Comparison of ENCODE assay signal across 8 mouse cellular contexts in the genomic region with DNA sequence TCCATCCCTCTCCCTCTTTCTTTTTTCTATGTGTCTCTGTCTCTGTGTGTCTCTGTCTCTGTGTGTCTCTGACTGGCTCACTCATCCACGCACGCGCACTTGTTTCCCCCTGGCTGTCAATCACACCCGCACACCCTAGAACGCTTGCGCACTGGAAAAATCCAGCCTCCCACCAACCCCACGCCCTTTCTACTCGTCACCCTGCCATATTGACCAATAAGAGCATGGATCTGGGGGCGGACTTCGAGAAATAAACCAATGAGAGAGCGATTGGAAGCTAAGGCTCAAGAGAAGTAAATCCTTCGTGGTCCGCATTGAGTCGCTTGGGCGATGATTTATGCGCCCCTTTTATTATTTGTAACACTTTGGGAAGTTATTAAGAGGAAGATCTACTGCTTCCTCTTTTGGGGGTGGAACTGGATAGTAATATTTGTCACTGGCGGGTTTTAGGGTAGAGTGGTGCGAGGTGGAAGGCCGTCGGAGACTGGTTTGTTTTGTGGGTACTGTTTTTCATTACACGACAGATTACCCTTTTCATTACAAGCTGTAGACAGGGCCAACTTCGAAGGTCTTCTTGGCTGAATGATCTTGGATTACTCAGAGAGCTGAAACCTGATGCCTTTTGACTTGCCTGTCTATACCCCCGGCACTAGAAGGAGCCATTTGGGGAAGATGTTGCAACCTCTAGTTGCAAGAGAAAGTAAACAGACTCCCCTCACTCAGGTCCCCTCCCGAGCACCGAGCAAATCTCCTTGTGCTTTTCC.
A peak's percentile ranks its signal among the peaks of the same experiment; 100 is the strongest.
DNase-seq lines count a peak whose midpoint lies in the region; ATAC-seq and TF ChIP-seq lines count a peak whose summit lies in the region.

No protein-coding gene starts in this region.

- peaks cover 6% of the 10 kb centered on the region; the same call in 1 of the 2 replicates for H3K4me1 ChIP-seq in embryonic fibroblast, embryonic 13.5 days (ENCODE audit: control insufficient read depth, insufficient read depth, low read length)
- peaks cover 23 to 42% of the 10 kb centered on the region in 2 experiments; a peak in 3 of 4 replicates for H3K4me1 ChIP-seq in heart, embryonic 14.5 days (ENCODE audit: control insufficient read depth in 2 of 2, insufficient read depth in 2 of 2, low read length in 2 of 2)
- peaks cover 44% of the 10 kb centered on the region for H3K4me1 ChIP-seq in kidney, embryonic 16.5 days (ENCODE audit: insufficient read depth, low read length)

- DNase-seq in A20 (ENCODE audit: low read depth, low spot score) (peak; percentile 97), MEL-GATA-1-ER (ENCODE audit: extremely low read depth, low read depth) (peak; percentile 91)
- DNase-seq in lung, postnatal 4 days, result peak; percentile 91 to 94
- DNase-seq in right cerebral cortex, postnatal 4 days, result peak; percentile 34
- DNase-seq in cerebellum, adult 8-10 months, result no peak

- peak; percentile 90 for ATAC-seq in heart, embryonic 14.5 days (ENCODE audit: insufficient number of reproducible peaks, insufficient read depth, low FRiP score, low read depth)
- ATAC-seq in kidney, embryonic 16.5 days (ENCODE audit: low FRiP score, low TSS enrichment), result peak; percentile 89

- no peak for TF ChIP-seq CTCF in embryonic fibroblast, embryonic 13.5 days (IDR thresholded peaks at IDR 0.05; ENCODE audit: borderline replicate concordance, insufficient read depth, low read length)

- H3K9me3 ChIP-seq in heart, embryonic 14.5 days (ENCODE audit: control insufficient read depth, low read length), result no peaks in the 10 kb centered on the region
- no peaks in the 10 kb centered on the region for H3K9me3 ChIP-seq in kidney, embryonic 16.5 days (ENCODE audit: low read length)

- peak; percentile 6 for TF ChIP-seq POLR2A in embryonic fibroblast, embryonic 13.5 days (IDR thresholded peaks at IDR 0.05; ENCODE audit: low read depth, low read length)

- H3K36me3 ChIP-seq in heart, embryonic 14.5 days (ENCODE audit: control insufficient read depth, insufficient read depth, low read length), result no peaks in the 10 kb centered on the region
- H3K36me3 ChIP-seq in kidney, embryonic 16.5 days (ENCODE audit: insufficient read depth, low read length), result no peaks in the 10 kb centered on the region

- H3K27me3 ChIP-seq in heart, embryonic 14.5 days (ENCODE audit: control insufficient read depth, insufficient read depth, low read length), result peaks cover 34% of the 10 kb centered on the region
- H3K27me3 ChIP-seq in kidney, embryonic 16.5 days (ENCODE audit: insufficient read depth, low read length), result peaks cover 12% of the 10 kb centered on the region

- H3K4me3 ChIP-seq in embryonic fibroblast, embryonic 13.5 days (ENCODE audit: insufficient read depth, low read length), result peak overlapping the region; percentile 53
- H3K4me3 ChIP-seq in heart, embryonic 14.5 days (ENCODE audit: control insufficient read depth in 1 of 2, insufficient read depth in 1 of 2, low read depth in 1 of 2, low read length in 2 of 2), result peak overlapping the region; percentile 41 to 47
- peak overlapping the region; percentile 49 for H3K4me3 ChIP-seq in kidney, embryonic 16.5 days (ENCODE audit: low read length)

- peak overlapping the region; percentile 76 for H3K4me2 ChIP-seq in heart, embryonic 14.5 days (ENCODE audit: low read length)
- H3K4me2 ChIP-seq in kidney, embryonic 16.5 days (replicated peaks; ENCODE audit: low read depth, low read length), result peak overlapping the region; percentile 91

- H3K9ac ChIP-seq in heart, embryonic 14.5 days (ENCODE audit: low read length), result peak overlapping the region; percentile 73
- H3K9ac ChIP-seq in kidney, embryonic 16.5 days (replicated peaks; ENCODE audit: low read length), result peak overlapping the region; percentile 74

- under 1% methylated on average over 25 of the region's 25 CpGs for WGBS in heart, embryonic 14.5 days
- WGBS in kidney, embryonic 16.5 days, result under 1% methylated on average over 25 of the region's 25 CpGs

- H3K27ac ChIP-seq in embryonic fibroblast, embryonic 13.5 days (ENCODE audit: insufficient read depth, low read length), result peak overlapping the region; percentile 98
- H3K27ac ChIP-seq in heart, embryonic 14.5 days (replicated peaks in 1 of 2; ENCODE audit: control insufficient read depth in 1 of 2, insufficient read depth in 1 of 2, low read depth in 2 of 2, low read length in 2 of 2), result peak overlapping the region; percentile 81 to 89
- peak overlapping the region; percentile 97 for H3K27ac ChIP-seq in kidney, embryonic 16.5 days (ENCODE audit: low read length)
